Mouse (Mus musculus): Measurements from ENCODE around the gene Gm3893. TPM values are rescaled to one million over a fixed set of nuclear protein-coding genes. Genes with fewer than 3 reads are reported as not detected.

Gene Gm3893
- polyA plus RNA-seq (2015; fragmentation: Nextera tagmentation; extraction: Ambion mirVana) = not detected in 2 replicates

DNA sequence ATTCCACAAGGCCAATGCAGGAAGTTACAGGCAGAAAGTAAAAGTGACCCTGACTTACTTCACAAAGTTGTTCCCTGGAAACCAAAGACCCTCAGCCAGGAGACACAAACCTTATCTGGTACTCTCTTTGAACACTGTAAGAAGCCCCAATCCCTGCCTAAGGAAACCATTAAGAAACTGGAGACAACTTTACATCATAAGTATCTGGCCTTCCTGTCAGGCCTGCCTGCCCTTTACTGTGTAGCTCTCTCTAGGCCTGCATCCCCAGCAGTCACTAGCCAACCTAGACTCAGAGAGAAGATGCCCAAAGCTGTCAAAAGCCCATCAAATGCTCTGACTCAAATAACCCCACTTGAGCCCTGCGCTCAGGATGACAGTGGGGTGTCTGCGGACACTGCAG is at the start of gene Gm3893:
Gm3893 (plus strand) TSS at position 301 of the 400 bp plus-strand sequence.

DNA sequence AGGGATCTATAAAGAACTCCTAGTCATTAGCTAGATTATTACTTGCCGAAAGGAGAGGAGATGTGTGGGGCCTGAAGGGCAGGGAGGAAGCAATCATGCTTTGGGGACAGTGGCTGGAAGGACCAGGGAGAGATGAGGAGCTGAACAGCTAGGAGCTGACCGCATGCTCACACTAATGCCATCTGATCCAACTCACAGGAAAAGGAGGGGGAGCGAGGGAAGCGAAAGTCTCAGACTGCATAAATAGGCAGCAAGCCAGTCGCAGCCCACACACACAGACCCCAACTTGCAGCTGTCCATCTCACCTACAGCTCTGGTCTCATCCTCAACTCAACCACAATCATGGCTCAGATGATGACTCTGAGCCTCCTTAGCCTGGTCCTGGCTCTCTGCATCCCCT is 23.5 kb downstream of the Gm3893 start, which contains the start of gene Gm13304:
Gm13304 (plus strand) TSS at position 301 of the 400 bp plus-strand sequence.

Other genes with a start within 250 kb of the Gm3893 start
- gene Gm21541, start 187.6 kb upstream of the Gm3893 start, polyA plus RNA-seq (2015; fragmentation: Nextera tagmentation; extraction: Ambion mirVana) = 10.1 and 33.2 TPM in 2 replicates
- gene Gm20878, start 149.6 kb upstream of the Gm3893 start, polyA plus RNA-seq (2015; fragmentation: Nextera tagmentation; extraction: Ambion mirVana) = 0.62 and 1.3 TPM in 2 replicates
- gene Fam205a4, start 125.1 kb upstream of the Gm3893 start, polyA plus RNA-seq (2015; fragmentation: Nextera tagmentation; extraction: Ambion mirVana) = 0.05 TPM in 2 replicates
- not detected in 2 replicates for gene Gm21093, start 56.5 kb upstream of the Gm3893 start, polyA plus RNA-seq (2015; fragmentation: Nextera tagmentation; extraction: Ambion mirVana)
- gene Gm13304, start 23.6 kb downstream of the Gm3893 start, polyA plus RNA-seq (2015; fragmentation: Nextera tagmentation; extraction: Ambion mirVana) = 8.6 and 12.2 TPM in 2 replicates
- gene Gm13306, start 62.2 kb downstream of the Gm3893 start, polyA plus RNA-seq (2015; fragmentation: Nextera tagmentation; extraction: Ambion mirVana) = not detected in 2 replicates
- gene Gm13305, start 77.4 kb downstream of the Gm3893 start, polyA plus RNA-seq (2015; fragmentation: Nextera tagmentation; extraction: Ambion mirVana) = 0.22 and 0.38 TPM in 2 replicates
- not detected in 2 replicates for gene Gm10600, start 149.4 kb downstream of the Gm3893 start, polyA plus RNA-seq (2015; fragmentation: Nextera tagmentation; extraction: Ambion mirVana)
- not detected in 2 replicates for gene Ccl21b, start 164.6 kb downstream of the Gm3893 start, polyA plus RNA-seq (2015; fragmentation: Nextera tagmentation; extraction: Ambion mirVana)
- not detected in 2 replicates for gene Gm21953, start 203.1 kb downstream of the Gm3893 start, polyA plus RNA-seq (2015; fragmentation: Nextera tagmentation; extraction: Ambion mirVana)
- not detected in 2 replicates for gene Fam205a3, start 227.1 kb downstream of the Gm3893 start, polyA plus RNA-seq (2015; fragmentation: Nextera tagmentation; extraction: Ambion mirVana)

All from spleen, postnatal 0 days (tissue).